Mouse (Mus musculus) limb, embryonic 10.5 days (tissue): Measurements from ENCODE around the gene Rfx4. TPM values are rescaled to one million over a fixed set of nuclear protein-coding genes. Genes with fewer than 3 reads are reported as not detected.

Experiments
- DNase-seq: peaks from one replicate; pipeline ENCODE4 v3.0.0-alpha.2; 2017; ENCODE audit warnings: low spot score
- H3K27ac ChIP-seq: fragments of 300-500 bp; sonication (generic); 2 replicates; pipeline ENCODE4 v1.5.1; 2016; ENCODE audit warnings: mild to moderate bottlenecking
- H3K27me3 ChIP-seq: fragments of 300-500 bp; sonication (generic); 2 replicates; pipeline ENCODE4 v1.6.1; 2016; ENCODE audit warnings: low read depth, mild to moderate bottlenecking; ENCODE audit not compliant: poor library complexity, severe bottlenecking
- H3K36me3 ChIP-seq: fragments of 300-500 bp; sonication (generic); 2 replicates; pipeline ENCODE4 v1.6.1; 2016; ENCODE audit warnings: mild to moderate bottlenecking, moderate library complexity
- H3K4me1 ChIP-seq: fragments of 300-500 bp; sonication (generic); 2 replicates; pipeline ENCODE4 v1.6.1; 2016
- H3K4me3 ChIP-seq: fragments of 300-500 bp; sonication (generic); 2 replicates; pipeline ENCODE4 v1.5.1; 2016; ENCODE audit warnings: mild to moderate bottlenecking, moderate library complexity
- H3K9me3 ChIP-seq: fragments of 300-500 bp; sonication (generic); replicated peaks from 2 replicates; pipeline ENCODE4 v1.6.1; 2016; ENCODE audit warnings: mild to moderate bottlenecking
- whole genome bisulfite sequencing: fragments of 180-500 bp; shearing (Covaris S2); methylation state at CpG from one replicate; pipeline ENCODE4 v1.1.7; 2016; 5-methylcytosine and 5-hydroxymethylcytosine counted together
- polyA plus RNA-seq: library from polyadenylated mRNA; unstranded; fragments of >200 nt; fragmentation: Nextera tagmentation; extraction: Ambion mirVana; gene quantifications from 2 replicates; pipeline ENCODE4 v1.2.1, GENCODE M21; 2016

Gene Rfx4
- polyA plus RNA-seq, 1 experiment from 2014 or later = not detected

GRCm38 (mm10) chr10:84896941-84897930, 141.4 kb downstream of the Rfx4 start:
- WGBS = 78% methylated on average over 9 of the region's 9 CpGs
- H3K9me3 ChIP-seq = no peaks in the 10 kb centered on the region
- no peak for DNase-seq
- H3K4me1 ChIP-seq = peaks cover 16% of the 10 kb centered on the region; the same call in 1 of the 2 replicates
- H3K27me3 ChIP-seq = no peaks in the 10 kb centered on the region
- H3K4me3 ChIP-seq = no peak overlapping the region
- peak overlapping the region; percentile 10; the same call in 1 of the 2 replicates for H3K27ac ChIP-seq
- H3K36me3 ChIP-seq = no peaks in the 10 kb centered on the region

GRCm38 (mm10) chr10:84898144-84898979, 142.5 kb downstream of the Rfx4 start:
- no peak overlapping the region for H3K4me3 ChIP-seq
- no peaks in the 10 kb centered on the region for H3K27me3 ChIP-seq
- peaks cover 19% of the 10 kb centered on the region for H3K4me1 ChIP-seq
- WGBS = 69% methylated on average over 3 of the region's 3 CpGs
- no peak for DNase-seq
- H3K27ac ChIP-seq = no peak overlapping the region
- H3K36me3 ChIP-seq = no peaks in the 10 kb centered on the region
- no peaks in the 10 kb centered on the region for H3K9me3 ChIP-seq

- H3K4me3 ChIP-seq = no peak overlapping the region
- peaks cover 28% of the 10 kb centered on the region for H3K4me1 ChIP-seq
- no peaks in the 10 kb centered on the region for H3K27me3 ChIP-seq
- no peaks in the 10 kb centered on the region for H3K36me3 ChIP-seq
- WGBS = 83% methylated on average over 5 of the region's 5 CpGs
- H3K27ac ChIP-seq = no peak overlapping the region
- no peaks in the 10 kb centered on the region for H3K9me3 ChIP-seq
- no peak for DNase-seq
These were observed 145.8 kb downstream of the Rfx4 start for GRCm38 (mm10) chr10:84901676-84902075.

GRCm38 (mm10) chr10:84902213-84902612, 146.4 kb downstream of the Rfx4 start:
- H3K4me1 ChIP-seq = peaks cover 27% of the 10 kb centered on the region
- no peaks in the 10 kb centered on the region for H3K36me3 ChIP-seq
- DNase-seq = no peak
- H3K4me3 ChIP-seq = no peak overlapping the region
- H3K27ac ChIP-seq = no peak overlapping the region
- 90% methylated on average over 2 of the region's 2 CpGs for WGBS
- H3K27me3 ChIP-seq = no peaks in the 10 kb centered on the region
- H3K9me3 ChIP-seq = no peaks in the 10 kb centered on the region

- Histone ChIP-seq H3K9me3 (no peaks in the 10 kb centered on the region), H3K4me3 (no peak overlapping the region), H3K27ac (peak overlapping the region; percentile 64; the same call in 1 of the 2 replicates), H3K27me3 (no peaks in the 10 kb centered on the region), H3K36me3 (no peaks in the 10 kb centered on the region), H3K4me1 (peaks cover 17% of the 10 kb centered on the region)
- WGBS = 65% methylated on average over 7 of the region's 7 CpGs
- DNase-seq = no peak
These were observed 147.4 kb downstream of the Rfx4 start for GRCm38 (mm10) chr10:84903307-84903706.

- Histone ChIP-seq H3K4me3 (0 out of 2 replicates have a peak overlapping the region, but pooled peaks have one; percentile 22), H3K9me3 (no peaks in the 10 kb centered on the region), H3K27me3 (no peaks in the 10 kb centered on the region), H3K36me3 (no peaks in the 10 kb centered on the region), H3K27ac (peak overlapping the region; percentile 64; the same call in 1 of the 2 replicates), H3K4me1 (peaks cover 14% of the 10 kb centered on the region)
- DNase-seq = no peak
- 10% methylated on average over 5 of the region's 5 CpGs for WGBS
These were observed 147.9 kb downstream of the Rfx4 start for GRCm38 (mm10) chr10:84903742-84904141.

- H3K4me3 ChIP-seq = no peak overlapping the region
- no peaks in the 10 kb centered on the region for H3K36me3 ChIP-seq
- 0 out of 2 replicates have a peak, but pooled peaks cover 3% of the 10 kb centered on the region for H3K27me3 ChIP-seq
- H3K9me3 ChIP-seq = no peaks in the 10 kb centered on the region
- H3K27ac ChIP-seq = no peak overlapping the region
- 88% methylated on average over 9 of the region's 9 CpGs for WGBS
- peaks cover 28% of the 10 kb centered on the region for H3K4me1 ChIP-seq
- no peak for DNase-seq
These were observed 151.0 kb downstream of the Rfx4 start for GRCm38 (mm10) chr10:84906895-84907294.

- no peak overlapping the region for H3K27ac ChIP-seq
- WGBS = 86% methylated on average over 3 of the region's 3 CpGs
- DNase-seq = no peak
- no peak overlapping the region for H3K4me3 ChIP-seq
- no peaks in the 10 kb centered on the region for H3K36me3 ChIP-seq
- peaks cover 28% of the 10 kb centered on the region for H3K4me1 ChIP-seq
- H3K9me3 ChIP-seq = no peaks in the 10 kb centered on the region
- 0 out of 2 replicates have a peak, but pooled peaks cover 3% of the 10 kb centered on the region for H3K27me3 ChIP-seq
These were observed 152.1 kb downstream of the Rfx4 start for GRCm38 (mm10) chr10:84908006-84908405.

- peaks cover 24% of the 10 kb centered on the region for H3K4me1 ChIP-seq
- 93% methylated on average over 3 of the region's 3 CpGs for WGBS
- no peak overlapping the region for H3K27ac ChIP-seq
- H3K27me3 ChIP-seq = 0 out of 2 replicates have a peak, but pooled peaks cover 3% of the 10 kb centered on the region
- H3K4me3 ChIP-seq = no peak overlapping the region
- no peaks in the 10 kb centered on the region for H3K36me3 ChIP-seq
- DNase-seq = no peak
- H3K9me3 ChIP-seq = no peaks in the 10 kb centered on the region
These were observed 152.6 kb downstream of the Rfx4 start for GRCm38 (mm10) chr10:84908471-84908870.

- Histone ChIP-seq H3K27ac (no peak overlapping the region), H3K27me3 (0 out of 2 replicates have a peak, but pooled peaks cover 3% of the 10 kb centered on the region), H3K36me3 (no peaks in the 10 kb centered on the region), H3K9me3 (no peaks in the 10 kb centered on the region), H3K4me3 (no peak overlapping the region), H3K4me1 (peaks cover 16% of the 10 kb centered on the region)
- 74% methylated on average over 17 of the region's 17 CpGs for WGBS
- no peak for DNase-seq
These were observed 153.3 kb downstream of the Rfx4 start for GRCm38 (mm10) chr10:84909021-84909801.

- Histone ChIP-seq H3K36me3 (no peaks in the 10 kb centered on the region), H3K27ac (no peak overlapping the region), H3K27me3 (0 out of 2 replicates have a peak, but pooled peaks cover 3% of the 10 kb centered on the region), H3K4me3 (no peak overlapping the region), H3K4me1 (peaks cover 16% of the 10 kb centered on the region), H3K9me3 (no peaks in the 10 kb centered on the region)
- WGBS = 36% methylated on average over 7 of the region's 7 CpGs
- DNase-seq = no peak
These were observed 154.3 kb downstream of the Rfx4 start for GRCm38 (mm10) chr10:84910194-84910593.

GRCm38 (mm10) chr10:84910758-84911384, 155.0 kb downstream of the Rfx4 start:
- H3K4me1 ChIP-seq = peaks cover 16% of the 10 kb centered on the region
- no peaks in the 10 kb centered on the region for H3K36me3 ChIP-seq
- H3K27ac ChIP-seq = no peak overlapping the region
- no peak overlapping the region for H3K4me3 ChIP-seq
- H3K9me3 ChIP-seq = no peaks in the 10 kb centered on the region
- H3K27me3 ChIP-seq = 0 out of 2 replicates have a peak, but pooled peaks cover 3% of the 10 kb centered on the region
- 83% methylated on average over 1 of the region's 1 CpGs for WGBS
- no peak for DNase-seq
